Mouse (Mus musculus) 3T3-L1 (cell line): ENCODE data around the gene Rflna.
A peak's percentile ranks its signal among the peaks of the same experiment; 100 is the strongest.

Experiments
- DNase-seq: peaks from one replicate; pipeline ENCODE4 v3.0.0-alpha.2; 2015; ENCODE audit warnings: low read depth, low spot score

Rflna gene

DNA sequence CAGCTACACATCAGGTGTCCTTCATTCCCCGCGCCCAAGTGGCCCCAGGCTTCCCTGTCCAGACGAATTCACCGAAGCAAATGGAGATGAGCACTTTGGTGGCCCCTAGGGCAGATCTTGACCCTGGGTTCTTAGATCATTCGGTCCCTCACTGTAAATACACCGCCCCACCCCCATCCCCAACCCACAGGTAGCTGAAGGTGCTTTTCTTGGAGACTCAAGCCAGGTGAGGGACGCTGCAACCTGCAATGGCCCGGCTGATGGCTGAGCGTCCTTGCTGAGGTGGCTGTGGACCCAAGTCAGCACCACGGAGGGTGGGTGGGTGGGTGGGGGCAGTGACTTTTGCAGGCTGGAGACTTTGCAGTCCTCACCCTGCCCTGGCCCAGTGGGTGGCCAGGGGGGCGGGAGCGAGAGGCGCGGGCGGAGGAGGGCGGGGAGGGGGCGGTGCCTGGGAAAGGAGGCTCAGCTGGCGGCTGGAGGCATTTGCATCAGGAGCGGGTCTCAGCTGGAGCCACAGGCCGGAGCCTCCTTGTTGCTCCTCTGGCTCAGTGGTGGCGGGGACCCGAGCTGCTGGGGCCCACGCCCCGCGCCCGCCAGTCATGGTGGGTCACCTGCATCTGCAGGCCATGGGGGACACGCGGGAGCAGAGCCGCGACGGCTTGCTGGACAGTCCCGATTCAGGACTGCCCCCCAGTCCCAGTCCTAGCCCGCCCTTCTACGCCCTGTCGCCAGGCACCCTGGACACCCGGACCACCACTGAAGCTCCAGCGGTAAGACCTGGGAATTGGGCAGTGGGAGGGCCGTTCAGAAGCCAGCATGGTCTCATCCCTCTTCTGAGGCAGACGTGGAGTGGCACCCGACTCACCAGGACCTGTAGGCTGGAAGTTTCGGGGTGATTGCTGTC lies at the start of gene Rflna:
Rflna (plus strand) TSS at position 253 of the 904 bp plus-strand sequence.
- no peak for DNase-seq

DNA sequence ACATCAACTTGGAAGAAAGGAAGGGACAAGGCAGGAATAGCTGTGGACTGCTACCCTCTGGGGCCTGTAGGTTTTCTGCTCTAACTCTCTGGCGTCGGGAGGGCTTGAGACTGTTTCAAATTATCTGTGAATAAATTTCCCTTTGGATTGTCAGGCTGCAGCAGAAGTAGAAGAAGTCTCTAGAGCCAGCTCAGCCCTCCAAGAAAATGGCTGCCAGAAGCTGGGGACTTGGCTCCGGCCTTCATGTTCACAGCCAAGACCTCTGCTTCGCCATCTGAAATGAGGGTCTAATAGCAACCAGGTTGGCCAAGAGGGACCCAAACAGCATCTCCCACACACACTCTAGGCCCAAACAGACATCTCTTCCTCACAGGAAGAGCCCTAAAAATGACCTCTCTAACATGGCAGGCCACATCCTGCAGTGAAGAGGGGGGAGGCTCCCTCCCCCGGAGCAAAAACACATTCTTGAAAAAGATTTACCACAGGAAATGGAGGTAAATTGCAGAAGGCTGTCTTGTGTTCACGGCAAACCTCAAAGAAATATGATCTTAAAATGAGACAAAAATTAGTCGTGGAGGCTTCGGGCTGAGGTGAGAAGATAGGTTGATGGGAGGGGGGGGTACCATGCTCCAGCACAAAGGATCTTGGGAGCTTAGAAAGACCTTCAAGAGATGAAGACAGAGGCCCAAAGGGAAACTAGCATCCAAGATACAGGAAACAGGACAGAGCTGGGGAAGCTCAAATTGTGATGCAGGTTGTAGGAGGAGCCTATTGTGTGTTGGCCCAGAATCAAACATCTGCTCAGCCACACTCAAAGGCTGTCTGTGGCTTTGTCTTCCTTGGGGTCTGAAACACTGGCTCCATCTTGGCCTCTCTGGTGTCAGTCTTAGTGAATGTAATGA lies 48.4 kb upstream of the Rflna start:
- peak; percentile 71 for DNase-seq

DNA sequence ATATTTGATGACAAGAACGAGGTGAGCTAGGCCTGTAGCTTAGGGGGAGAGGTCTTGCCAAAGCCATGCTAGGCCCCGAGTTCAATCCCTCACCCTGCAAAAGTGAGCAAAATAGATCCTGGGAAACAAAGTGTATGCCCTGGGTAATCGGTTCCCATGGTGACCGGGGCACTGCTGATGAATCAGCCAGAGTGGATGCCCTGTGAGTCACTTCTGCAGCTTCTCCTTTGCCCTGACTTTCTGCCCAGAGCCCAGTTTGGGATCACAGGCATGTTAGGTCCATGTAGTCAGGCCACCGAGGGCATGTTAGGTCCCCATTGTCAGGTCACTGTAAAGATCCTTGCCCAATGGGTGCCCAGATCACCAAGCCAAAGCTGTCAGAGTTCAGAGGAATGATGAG lies 45.5 kb upstream of the Rflna start:
- peak; percentile 85 for DNase-seq

DNA sequence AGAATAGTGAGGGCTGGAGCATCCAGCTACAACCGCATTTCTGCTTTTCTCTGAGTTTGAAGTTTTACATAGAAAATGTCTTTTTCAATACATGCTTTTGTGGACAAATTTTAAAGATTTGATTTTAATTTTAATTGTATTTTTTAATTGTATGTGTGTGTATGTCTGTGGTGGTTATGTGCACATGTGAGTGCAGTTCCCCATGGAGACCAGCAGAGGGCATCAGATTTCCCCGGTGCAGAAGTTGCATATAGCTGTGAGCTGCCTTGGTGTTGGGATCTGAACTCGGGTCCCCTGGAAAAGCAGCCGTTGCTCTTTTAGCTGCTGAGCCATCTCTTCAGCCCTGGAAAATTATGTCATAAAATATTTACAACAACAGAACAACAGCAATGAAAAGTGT lies 43.9 kb upstream of the Rflna start:
- no peak for DNase-seq

DNA sequence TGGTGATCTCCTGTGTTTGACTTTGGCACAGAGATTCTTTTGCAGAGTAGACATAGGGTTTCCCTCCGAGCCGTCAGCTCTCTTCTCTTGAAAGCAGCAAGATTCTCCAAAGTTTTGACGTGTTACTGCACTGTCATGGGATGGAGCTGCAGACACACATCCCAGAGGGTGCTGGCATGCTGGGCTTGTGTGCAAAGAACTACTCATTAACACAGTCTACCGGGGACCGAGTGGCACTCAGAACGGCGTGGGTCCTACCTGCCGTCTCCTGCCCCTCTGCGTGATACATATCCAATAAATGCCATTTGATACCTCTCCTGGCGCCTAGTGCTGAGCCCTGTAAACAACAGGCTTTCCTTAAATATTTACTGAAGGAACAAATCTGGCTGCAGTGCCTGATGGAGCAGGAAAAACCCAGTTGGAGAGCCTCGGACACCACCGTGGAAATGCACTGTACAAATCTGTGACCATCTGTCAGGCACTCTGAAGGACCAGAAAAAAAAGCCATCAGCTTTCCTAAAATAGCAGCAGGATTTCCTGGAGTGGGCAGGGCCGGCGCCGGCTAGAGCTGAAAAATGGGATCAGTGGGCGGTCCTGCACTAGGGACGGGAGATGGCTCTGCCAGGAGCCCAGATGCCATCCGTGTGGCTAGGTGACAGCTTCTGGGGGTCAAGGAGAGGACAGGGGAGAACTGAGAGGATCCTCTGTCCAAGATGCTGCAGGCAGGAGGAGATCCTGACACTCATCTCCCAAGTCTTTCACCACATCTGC lies 42.7 kb upstream of the Rflna start:
- DNase-seq, result peak; percentile 58

DNA sequence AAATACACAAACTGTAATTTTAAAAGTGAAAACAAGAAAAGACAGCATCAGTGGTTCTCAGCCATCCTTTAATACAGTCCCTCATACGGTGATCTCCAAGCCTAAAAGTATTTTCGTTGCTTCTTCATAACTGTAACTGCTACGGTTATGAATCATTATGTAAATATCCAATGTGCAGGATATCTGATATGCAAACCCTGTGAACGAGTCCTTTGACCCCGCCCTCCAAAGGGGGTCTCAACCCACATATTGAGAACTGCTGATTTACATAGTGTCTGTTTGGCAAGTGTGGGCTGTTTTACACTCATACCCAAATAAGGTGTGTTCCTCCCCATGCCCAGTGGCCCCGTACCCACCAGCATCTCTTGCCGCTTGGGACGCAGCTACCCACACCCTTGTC lies 41.6 kb upstream of the Rflna start:
- DNase-seq, result no peak

DNA sequence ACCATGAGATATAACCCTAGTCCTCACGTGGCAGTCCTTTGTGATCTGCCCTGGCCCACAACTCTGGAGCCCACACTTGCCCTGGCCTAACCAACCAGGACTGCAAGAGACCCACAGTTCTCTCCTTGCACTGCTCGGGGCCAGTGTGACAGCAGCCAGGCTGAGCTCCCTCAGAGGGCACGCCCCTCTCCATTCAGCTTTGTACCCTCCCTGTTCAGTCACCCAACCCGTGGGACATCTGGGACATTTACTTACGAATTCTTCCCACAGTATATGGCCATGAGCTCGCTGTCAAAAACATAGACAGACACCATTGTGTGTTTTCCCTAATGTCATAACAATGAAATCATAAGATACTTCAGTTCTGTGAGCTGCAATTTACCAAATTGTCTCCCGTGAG lies 40.3 kb upstream of the Rflna start:
- DNase-seq, result no peak

DNA sequence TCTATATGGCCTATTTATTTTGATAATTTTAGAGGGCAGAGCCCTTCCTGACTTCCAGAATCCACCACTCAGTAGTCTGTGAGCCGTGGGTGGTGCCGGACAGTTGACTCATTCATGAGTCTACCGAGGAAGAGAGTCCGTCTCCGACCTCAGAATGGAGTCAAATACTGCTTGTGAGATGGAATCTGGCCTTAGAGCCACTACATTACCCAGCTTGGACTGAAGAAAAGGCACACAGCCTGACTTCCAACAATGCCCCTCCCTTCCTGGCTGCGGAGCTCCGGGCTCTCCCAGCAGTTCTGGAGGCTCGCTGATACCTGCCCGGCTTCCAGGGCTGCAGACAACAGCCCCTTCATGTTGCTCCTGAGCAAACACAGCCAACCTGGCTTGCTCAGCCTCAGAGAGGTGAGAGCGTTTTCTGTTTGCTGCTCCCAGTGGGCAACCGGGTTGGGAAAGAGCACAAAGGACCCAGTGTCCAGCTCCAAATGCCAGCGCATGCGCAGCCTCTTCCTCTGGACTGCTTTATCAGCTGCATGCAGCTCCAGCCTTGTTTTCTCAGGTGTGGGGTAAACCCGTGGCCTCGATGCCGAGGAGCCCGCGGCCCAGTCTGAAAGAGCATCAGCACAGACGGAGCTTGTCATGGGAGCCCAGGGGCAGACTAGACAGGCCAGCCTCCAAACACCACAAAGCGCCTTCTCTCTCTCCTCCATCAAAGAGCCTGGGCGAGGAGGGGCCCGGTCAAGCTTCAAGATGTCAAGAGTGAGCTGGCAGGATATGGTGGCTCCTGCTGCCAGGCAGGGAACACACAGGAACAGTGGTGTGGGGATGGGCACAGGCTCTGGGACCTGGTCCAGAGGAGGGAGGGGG lies 39.0 kb upstream of the Rflna start:
- peak; percentile 68 for DNase-seq

DNA sequence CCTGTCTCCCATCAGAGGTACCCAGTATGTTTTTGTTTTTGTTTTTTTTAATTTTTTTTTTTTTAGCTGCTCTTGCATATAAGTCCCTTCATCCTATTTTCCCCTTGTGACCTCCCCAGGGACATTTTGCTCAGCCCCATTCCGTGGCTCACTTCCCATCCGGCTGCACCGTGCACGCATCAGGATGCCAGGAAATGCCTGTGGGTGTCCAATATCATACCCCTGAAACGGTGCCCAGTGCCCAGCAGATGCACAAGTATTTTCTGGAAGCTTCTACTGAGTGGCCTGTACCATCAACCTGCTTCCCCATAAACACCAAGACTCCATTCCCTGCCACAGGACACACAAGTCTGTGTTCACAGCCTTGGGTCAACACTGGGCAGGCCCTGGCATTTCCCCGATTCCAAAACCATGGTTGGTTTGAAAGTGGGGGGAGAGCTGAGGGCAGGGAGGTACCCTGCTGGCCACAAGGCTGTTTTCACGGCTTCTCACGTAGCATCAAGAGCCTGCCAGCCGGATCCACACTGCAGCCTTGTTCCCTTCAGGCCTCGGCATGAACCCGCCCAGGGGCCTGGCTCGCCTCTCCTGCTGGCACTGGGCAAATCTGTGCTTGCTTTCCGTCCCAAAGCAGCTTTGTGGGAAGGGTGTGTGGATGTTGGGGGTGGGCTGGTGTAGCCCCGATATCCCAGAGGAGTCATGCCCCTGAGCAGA lies 36.2 kb upstream of the Rflna start:
- DNase-seq, result no peak

DNA sequence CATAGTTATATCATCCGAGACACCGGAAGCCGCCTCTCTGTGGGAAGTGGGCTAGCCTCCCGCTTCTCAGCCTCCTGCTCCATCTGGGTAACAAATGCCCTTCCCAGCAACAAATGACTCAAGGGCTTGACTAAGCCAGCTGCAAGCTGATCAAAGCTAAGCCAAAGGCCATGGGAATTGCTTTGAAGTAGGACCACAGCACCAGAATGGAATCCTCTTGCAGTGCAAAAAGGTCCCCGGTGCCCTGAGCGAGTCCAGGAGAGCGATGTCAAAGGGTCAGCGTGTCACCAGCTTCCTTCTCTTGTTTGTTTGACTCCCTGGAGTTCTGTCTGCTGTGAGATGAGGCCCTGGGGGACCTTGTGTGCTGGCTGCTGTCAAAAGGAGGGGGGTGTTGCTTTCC lies 33.2 kb upstream of the Rflna start:
- peak; percentile 24 for DNase-seq

DNA sequence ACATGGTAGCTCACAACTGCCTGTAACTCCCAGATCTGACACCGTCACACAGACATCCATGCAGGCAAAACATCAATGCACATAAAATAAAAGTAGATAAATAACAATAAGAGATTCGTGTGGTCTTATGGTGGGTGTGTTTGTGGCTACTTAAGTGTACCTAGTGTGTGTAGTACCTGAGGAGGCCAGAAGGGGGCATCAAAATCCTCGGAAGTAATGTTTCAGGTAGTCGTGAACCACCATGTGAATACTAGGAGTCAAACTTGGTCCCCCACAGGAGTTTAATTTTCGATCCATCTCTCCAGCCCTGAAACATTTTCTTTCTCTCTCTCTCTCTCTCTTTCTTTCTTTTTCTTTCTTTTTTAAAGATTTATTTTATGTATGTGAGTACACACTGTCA lies 16.8 kb upstream of the Rflna start:
- no peak for DNase-seq

DNA sequence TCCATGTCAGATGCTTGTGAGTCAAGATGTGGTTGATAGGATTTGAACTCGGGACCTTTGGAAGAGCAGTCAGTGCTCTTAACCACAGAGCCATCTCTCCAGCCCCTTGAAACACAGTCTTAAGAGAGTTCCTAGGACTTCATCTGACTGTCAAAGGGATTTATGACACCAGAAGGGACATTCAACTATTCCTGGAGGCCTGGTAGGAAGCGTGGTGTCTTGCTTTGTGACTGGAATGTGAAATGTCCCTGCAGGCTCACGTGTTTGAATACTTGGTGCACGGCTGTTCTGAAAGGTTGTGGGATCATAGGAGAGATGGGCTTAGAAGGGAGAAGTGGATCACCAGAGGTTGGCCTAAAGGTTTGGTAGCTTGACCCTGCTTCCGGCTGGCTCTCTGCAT lies 16.4 kb upstream of the Rflna start:
- DNase-seq, result no peak

DNA sequence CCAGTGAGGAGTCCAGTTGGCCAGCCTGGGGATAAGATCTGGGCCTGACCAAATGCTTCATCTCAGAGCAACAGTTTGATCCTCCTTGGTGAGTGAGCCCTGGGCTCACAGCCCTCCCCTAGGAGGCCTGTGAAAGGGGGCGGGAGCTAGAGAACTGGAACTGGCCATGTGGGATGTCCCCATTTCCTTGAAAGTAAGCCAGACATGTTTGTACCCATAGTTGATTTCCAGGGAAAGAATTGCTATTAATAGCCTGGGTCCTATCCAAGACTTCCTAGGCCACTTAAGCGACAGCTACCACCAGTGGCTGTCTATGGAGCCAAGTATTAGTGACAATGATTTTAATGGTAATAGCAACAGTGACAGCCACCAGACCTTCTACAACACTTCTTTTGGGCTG lies 13.3 kb upstream of the Rflna start:
- no peak for DNase-seq

DNA sequence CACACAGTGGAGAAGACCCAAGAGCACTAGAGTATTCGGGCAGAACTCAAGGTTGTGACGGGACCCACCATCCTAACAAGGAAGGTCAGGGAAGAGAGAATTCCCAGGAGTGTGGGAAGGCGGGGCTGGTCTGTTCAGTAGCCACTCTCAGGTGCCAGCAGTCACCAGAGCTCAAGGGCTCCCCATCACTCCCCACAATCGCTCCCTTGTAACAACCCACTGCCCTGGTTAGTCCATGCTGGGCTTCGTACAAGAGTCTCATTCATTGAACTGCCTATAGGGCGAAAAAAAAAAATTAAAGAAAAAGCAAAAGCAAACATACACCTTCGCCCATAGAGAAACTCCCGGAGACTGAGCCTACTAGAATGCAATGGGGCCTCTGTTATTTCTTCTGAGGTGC lies 10.7 kb upstream of the Rflna start:
- DNase-seq, result no peak

DNA sequence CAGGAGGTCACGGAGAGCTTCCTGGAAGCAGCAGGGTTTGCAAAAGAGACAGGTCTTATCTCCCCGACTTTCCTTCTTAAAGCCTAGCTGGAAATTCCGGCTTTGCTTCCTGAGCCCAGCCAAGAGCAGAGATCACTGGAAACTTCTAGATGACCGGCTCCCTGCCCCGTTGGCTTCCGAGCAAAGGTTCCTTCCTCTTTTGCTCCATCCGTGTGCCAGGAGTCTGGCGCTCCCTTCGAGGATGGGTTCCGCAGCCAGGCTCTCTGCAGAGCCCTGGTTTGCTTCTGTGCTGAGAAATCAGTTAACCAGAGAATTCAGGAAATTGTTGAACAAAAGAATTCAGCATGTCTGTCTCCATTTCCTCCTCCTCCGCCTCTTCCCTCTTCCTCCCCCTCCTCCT lies 10.1 kb upstream of the Rflna start:
- no peak for DNase-seq

DNA sequence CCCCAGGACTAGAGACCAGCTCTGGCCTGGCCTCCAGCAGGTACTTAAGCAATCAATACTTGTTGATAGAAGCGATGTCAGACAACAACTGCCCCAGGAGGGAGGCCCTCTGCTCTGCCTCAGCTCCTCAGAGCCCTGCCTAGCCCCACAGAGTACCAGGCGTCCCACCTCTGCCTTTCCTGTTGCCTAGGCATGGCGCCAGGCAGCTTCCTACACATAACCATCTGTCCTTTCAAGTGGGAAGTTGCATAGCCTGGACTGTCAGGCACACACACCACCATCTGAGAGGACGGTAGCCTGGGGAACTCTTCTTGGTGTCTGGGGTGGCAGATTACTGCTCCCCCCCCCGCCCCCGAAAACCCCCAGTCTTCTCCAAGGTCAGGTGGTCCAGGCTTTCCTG lies 6.2 kb upstream of the Rflna start:
- no peak for DNase-seq

DNA sequence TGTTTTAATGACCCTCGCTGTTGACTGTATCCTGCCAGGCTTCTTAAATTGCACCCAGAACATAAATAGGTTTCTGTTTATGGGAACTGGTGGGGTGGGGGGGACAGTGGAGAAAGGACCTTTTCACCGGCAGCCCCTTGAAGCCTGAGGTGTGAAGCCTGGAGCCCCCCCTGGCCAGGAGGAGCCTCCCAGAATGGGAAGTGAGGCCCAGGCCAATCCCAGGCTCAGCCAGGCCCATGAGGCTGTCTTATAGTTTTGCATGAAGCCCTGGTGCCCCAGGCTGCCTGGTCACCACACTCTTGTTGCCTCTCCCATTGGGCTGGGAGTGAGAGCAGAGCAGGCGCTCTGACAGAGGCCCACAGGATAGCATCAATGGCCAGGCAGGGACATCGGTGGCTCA lies 5.1 kb upstream of the Rflna start:
- DNase-seq, result no peak

DNA sequence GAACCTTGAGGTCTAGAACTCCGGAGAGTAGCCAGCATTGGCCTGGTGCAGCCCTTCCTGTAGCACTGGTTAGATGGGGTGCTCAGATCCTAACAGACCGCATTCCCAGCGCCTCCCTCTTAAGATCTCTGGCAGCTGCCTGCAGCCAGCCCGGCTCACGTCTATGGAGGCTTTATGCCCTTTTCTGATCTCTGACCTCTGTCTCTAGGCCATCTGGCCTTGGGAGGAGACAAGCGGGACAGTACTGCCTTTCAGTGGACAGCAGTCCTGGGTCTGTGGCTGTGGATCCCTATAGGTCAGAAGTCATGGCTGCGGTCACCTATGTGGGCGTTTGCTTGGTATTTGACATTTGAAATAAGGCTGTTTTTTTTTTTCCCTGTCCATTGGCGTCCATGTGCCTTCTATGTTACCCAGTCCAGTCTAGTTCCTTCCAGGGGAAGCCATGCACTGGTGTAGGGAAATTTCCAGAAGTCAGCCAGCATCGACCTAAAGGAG lies 2.2 kb upstream of the Rflna start:
- no peak for DNase-seq

DNA sequence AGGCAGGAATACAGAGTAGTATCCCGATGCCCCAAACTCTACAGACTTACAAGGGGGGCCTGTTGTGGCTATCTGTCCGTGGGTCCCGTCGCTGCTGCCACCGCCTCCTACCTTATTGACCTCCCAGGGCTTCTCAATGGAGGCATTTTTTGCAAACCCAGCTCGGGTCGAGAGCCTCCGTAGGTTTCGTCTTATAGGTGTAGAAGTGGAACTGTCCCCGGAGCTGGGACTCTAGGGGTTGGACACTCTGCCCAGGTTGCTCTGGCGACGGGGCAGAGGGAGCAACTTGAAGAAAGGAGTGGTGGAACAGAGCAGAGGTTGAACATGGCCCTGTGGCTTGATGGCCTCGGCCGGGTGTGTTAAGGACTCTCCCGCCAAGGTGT lies 843 bp downstream of the Rflna start:
- no peak for DNase-seq
